Mouse (Mus musculus) cerebellum, adult 9-11 months (tissue): Measurements from ENCODE around the gene Pdzd7.

Source experiments
- DNase-seq: peaks from one replicate; pipeline ENCODE4 v3.0.0; 2022

Pdzd7 gene

DNA sequence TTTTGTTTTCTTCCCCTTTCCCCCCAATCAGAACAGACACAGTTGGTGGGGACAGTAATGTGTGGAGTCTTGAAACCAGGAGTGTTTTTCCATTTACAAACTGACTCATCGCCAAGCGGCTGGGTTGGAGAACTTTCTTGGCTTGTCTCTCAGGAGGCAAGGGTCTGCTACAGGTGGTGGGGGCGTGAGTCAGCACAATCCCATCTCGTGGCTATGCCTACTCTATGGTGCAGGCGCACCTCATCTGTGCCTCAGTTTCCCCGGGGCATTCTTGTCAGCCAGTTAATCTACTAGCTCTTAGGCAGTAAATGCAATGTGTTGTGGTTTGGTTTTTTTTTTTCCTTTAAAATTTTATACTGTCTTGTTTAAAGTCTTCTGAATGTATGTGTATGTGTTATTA, 62.2 kb downstream of the Pdzd7 start:
- no peak for DNase-seq

GRCm38 (mm10) chr19:44982477-44983115, 62.9 kb downstream of the Pdzd7 start:
- no peak for DNase-seq

DNA sequence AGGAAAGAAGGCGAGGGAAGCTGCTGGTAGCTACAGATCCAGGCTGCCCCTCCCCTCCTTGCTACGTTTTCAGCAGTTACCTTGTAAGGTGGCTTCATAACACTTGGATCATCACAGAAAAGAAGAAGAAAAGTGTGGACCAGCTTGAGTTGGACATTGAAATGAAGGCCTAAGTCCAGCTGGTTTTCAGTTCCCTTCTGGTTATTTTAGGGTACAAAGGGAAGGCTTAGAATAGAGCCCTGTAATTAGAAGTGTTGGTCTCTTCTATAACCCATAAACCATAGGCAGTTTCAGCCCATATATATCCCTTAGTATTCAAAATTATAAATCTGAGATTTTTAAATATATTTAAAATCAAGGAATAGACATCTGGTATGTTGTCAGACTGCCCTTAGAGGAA, 64.7 kb downstream of the Pdzd7 start:
- DNase-seq: no peak

DNA sequence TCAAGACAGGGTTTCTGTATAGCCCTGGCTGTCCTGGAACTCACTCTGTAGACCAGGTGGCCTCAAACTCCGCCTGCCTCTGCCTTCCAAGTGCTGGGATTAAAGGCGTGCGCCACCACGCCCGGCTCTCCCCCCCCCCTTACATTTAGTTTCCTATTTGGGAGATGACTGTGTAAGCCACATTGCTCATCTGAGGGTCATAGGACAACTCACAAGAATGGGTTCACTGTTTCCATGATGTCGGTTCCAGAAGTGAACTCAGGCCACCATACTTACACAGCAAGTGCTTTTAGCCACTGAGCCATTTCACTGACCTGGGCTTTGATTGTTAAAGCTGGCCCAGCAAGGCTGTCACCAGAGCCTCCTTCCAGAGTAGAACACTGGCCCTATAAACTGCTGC, 68.4 kb downstream of the Pdzd7 start:
- DNase-seq: no peak
